Mouse (Mus musculus) midbrain, embryonic 11.5 days (tissue): ENCODE measurements around the gene Pkd1l2. TPM values are rescaled to one million over a fixed set of nuclear protein-coding genes. Genes with fewer than 3 reads are reported as not detected.
A peak's percentile ranks its signal among the peaks of the same experiment; 100 is the strongest.

Experiments used
- ATAC-seq: fragments of 200-750 bp; cut with Nextera tagmentation; 2 replicates; pipeline ENCODE4 v1.8.0; 2017; ENCODE audit warnings: moderate TSS enrichment, moderate library complexity; ENCODE audit not compliant: low FRiP score
- DNase-seq: peaks from one replicate; pipeline ENCODE4 v3.0.0; 2015; ENCODE audit warnings: low spot score; ENCODE audit errors: missing footprints
- H3K27ac ChIP-seq: fragments of 300-500 bp; sonication (generic); 2 replicates; pipeline ENCODE4 v1.5.1; 2014; ENCODE audit warnings: low read depth, low read length
- H3K27me3 ChIP-seq: fragments of 300-500 bp; sonication (generic); 2 replicates; pipeline ENCODE4 v1.6.1; 2014; ENCODE audit warnings: mild to moderate bottlenecking, low read length, moderate library complexity, mixed read lengths; ENCODE audit not compliant: control insufficient read depth, insufficient read depth
- H3K36me3 ChIP-seq: fragments of 300-500 bp; sonication (generic); 2 replicates; pipeline ENCODE4 v1.6.1; 2014; ENCODE audit warnings: mild to moderate bottlenecking, low read length, moderate library complexity, mixed read lengths; ENCODE audit not compliant: control insufficient read depth, insufficient read depth
- H3K4me1 ChIP-seq: fragments of 300-500 bp; sonication (generic); 2 replicates; pipeline ENCODE4 v1.6.1; 2014; ENCODE audit warnings: low read length; ENCODE audit not compliant: control insufficient read depth, insufficient read depth
- H3K4me2 ChIP-seq: fragments of 300-500 bp; sonication (generic); 2 replicates; pipeline ENCODE4 v1.6.1; 2014; ENCODE audit warnings: mild to moderate bottlenecking, moderate library complexity
- H3K4me3 ChIP-seq: fragments of 300-500 bp; sonication (generic); 2 replicates; pipeline ENCODE4 v1.5.1; 2014; ENCODE audit warnings: low read depth, low read length
- H3K9ac ChIP-seq: fragments of 300-500 bp; sonication (generic); 2 replicates; pipeline ENCODE4 v1.6.1; 2014; ENCODE audit warnings: low read length
- H3K9me3 ChIP-seq: fragments of 300-500 bp; sonication (generic); 2 replicates; pipeline ENCODE4 v1.6.1; 2016; ENCODE audit warnings: low read length; ENCODE audit not compliant: control insufficient read depth
- WGBS: fragments of 180-500 bp; shearing (Covaris S2); extraction: QIAGEN DNeasy Blood & Tissue Kit; methylation state at CpG from one replicate; pipeline ENCODE4 v1.1.7; 2014; 5-methylcytosine and 5-hydroxymethylcytosine counted together
- polyA plus RNA-seq: library from polyadenylated mRNA; unstranded; fragments of >200 nt; fragmentation: Nextera tagmentation; extraction: Ambion mirVana; gene quantifications from 2 replicates; pipeline ENCODE4 v1.2.1, GENCODE M21; 2014

Gene Pkd1l2
- polyA plus RNA-seq, 1 experiment from 2014 or later, result not detected

DNA sequence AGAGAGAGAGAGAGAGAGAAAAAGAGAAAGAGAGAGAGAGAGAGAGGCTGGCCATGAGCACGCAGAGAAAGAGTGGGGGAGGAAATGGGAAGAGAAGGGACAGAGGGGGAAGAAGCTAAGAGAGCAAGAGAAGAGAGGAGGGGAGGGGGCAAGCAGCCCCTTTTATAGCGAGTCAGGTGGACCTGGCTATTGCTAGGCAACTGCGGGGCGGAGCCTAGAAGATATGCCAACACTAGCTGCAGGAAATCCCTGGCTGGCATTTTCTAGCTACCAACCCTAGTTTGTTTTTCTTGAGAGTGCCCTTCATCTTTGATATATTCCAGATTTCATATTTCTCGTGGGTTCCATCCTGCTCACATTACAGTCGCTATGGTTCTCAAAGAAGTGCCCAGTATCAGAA, 32.8 kb upstream of the Pkd1l2 start:
- peak; percentile 76 for DNase-seq
- H3K4me2 ChIP-seq, result no peak overlapping the region

DNA sequence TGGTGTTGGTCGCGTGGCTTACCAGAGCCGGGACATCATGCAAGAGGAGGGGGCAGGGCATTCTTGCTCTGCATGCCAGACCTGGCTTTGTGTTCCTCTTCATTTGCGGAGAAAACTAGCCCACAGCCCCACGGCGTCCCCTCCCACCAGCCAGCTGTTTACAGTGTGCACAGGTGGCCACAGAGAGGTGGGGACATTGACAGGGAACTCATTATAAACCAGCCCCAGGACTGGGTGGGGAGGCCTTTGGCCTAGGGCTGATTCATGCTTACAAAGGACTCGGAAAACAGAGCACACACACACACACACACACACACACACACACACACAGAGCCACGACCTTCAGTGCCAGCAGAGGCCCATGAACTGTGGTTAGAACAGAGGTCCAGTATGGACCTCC, 30.0 kb upstream of the Pkd1l2 start:
- H3K27me3 ChIP-seq, result no peaks in the 10 kb centered on the region
- 79% methylated on average over 8 of the region's 8 CpGs for WGBS
- DNase-seq (no peak), ATAC-seq (no peak)
- H3K4me2 ChIP-seq, result no peak overlapping the region
- no peaks in the 10 kb centered on the region for H3K36me3 ChIP-seq
- H3K9ac ChIP-seq, result no peak overlapping the region
- no peaks in the 10 kb centered on the region for H3K9me3 ChIP-seq
- H3K27ac ChIP-seq, result no peak overlapping the region
- no peak overlapping the region for H3K4me3 ChIP-seq
- H3K4me1 ChIP-seq, result no peaks in the 10 kb centered on the region

More for the DNA sequence above, 32.8 kb upstream of the Pkd1l2 start:
- no peak overlapping the region for H3K4me3 ChIP-seq
- H3K4me1 ChIP-seq, result no peaks in the 10 kb centered on the region
- H3K36me3 ChIP-seq, result no peaks in the 10 kb centered on the region
- 50% methylated on average over 6 of the region's 6 CpGs for WGBS
- no peak overlapping the region for H3K9ac ChIP-seq
- no peaks in the 10 kb centered on the region for H3K9me3 ChIP-seq
- H3K27me3 ChIP-seq, result no peaks in the 10 kb centered on the region
- no peak overlapping the region for H3K27ac ChIP-seq
- no peak for ATAC-seq

DNA sequence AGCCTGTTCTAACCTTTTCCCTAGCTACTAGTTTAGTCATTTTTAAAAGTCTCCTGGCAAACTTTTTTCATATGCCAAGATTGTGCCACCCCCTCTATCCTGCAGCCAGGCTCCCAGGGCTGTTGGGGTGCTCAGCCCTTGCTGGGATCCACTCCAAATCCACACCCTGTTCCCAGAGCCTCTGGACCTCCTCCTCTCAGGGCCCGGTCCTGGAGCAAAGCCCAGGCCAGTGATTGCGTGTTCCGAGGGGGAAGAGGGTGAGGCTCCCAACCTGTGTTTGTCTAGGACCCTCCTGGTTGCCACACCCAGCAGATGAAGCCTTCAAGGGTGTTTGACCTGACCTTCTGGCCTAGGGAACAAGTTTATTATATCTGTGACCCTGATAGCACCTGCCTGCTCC, 29.4 kb upstream of the Pkd1l2 start:
- Histone ChIP-seq H3K4me2 (no peak overlapping the region), H3K4me3 (no peak overlapping the region), H3K27ac (no peak overlapping the region), H3K9me3 (no peaks in the 10 kb centered on the region), H3K36me3 (no peaks in the 10 kb centered on the region), H3K4me1 (no peaks in the 10 kb centered on the region), H3K9ac (no peak overlapping the region), H3K27me3 (no peaks in the 10 kb centered on the region)
- ATAC-seq, result no peak
- DNase-seq, result no peak
- WGBS, result 83% methylated on average over 3 of the region's 3 CpGs

DNA sequence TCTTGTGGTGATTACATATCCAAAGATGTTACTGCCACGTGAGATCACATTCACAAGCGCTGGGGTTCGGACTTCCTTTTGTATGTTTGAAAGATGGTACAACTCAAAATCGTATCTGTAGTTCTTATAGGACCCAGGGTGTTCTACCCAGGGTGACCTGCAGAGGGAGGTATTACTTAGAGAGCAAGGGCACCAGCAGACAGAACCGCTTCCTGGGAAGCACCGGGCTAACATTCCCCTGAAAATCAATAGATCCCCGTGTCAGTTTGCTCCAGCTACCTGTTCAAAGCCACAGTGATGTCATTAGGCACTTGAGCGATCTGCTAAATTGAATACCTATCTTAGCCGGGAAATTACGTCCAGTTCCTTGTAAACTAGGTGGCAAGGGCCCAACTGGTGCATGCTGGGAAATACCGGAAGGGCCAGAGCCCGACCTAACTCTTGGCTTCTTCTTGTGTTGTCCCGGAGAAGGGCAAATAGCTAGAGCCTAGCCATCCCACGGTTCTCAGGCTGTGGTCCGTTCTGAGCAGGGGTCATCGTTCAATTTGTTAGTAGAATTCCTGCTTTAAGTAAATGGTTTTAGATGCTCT, 27.6 kb upstream of the Pkd1l2 start:
- 56% methylated on average over 16 of the region's 16 CpGs for WGBS
- no peak for ATAC-seq
- no peaks in the 10 kb centered on the region for H3K4me1 ChIP-seq
- H3K4me2 ChIP-seq, result no peak overlapping the region
- no peaks in the 10 kb centered on the region for H3K27me3 ChIP-seq
- no peaks in the 10 kb centered on the region for H3K36me3 ChIP-seq
- DNase-seq, result peak; percentile 88
- no peak overlapping the region for H3K9ac ChIP-seq
- no peak overlapping the region for H3K4me3 ChIP-seq
- no peak overlapping the region for H3K27ac ChIP-seq
- H3K9me3 ChIP-seq, result no peaks in the 10 kb centered on the region

DNA sequence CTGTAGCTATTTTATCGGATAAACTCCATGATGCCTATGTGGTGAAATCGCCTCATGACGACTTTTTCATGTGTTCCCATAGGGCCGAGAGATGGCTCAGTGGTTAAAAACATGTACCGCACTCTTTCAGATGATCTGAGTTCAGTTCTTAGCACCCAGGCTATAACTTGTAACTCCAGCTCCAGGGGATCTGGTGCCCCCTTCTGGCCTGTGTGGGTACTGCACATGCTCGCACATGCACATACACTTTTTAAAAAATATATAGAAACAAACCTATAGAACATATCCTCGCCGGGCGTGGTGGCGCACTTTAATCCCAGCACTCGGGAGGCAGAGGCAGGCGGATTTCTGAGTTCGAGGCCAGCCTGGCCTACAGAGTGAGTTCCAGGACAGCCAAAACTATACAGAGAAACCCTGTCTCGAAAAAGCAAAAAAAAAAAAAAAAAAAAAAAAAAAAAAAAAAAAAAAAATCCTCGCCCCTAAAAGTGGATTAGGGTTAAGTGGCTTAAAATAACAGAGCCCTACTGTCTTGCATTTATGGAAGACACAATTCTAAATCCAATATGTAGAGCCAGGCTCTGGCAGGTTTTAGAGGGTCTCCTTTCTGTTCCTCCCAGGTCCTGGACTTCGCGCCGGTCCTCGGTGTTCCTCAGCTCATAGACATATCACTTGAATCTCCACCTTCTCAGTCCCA, 26.9 kb upstream of the Pkd1l2 start:
- H3K36me3 ChIP-seq, result no peaks in the 10 kb centered on the region
- no peak for DNase-seq
- no peaks in the 10 kb centered on the region for H3K4me1 ChIP-seq
- H3K27me3 ChIP-seq, result no peaks in the 10 kb centered on the region
- no peak overlapping the region for H3K27ac ChIP-seq
- no peak overlapping the region for H3K4me3 ChIP-seq
- no peak overlapping the region for H3K4me2 ChIP-seq
- 89% methylated on average over 19 of the region's 19 CpGs for WGBS
- H3K9ac ChIP-seq, result no peak overlapping the region
- ATAC-seq, result no peak
- H3K9me3 ChIP-seq, result no peaks in the 10 kb centered on the region

GRCm38 (mm10) chr8:117107533-117107932, 25.3 kb upstream of the Pkd1l2 start:
- no peak for ATAC-seq
- WGBS, result 15% methylated on average over 9 of the region's 9 CpGs
- Histone ChIP-seq H3K9ac (no peak overlapping the region), H3K27ac (no peak overlapping the region), H3K4me2 (no peak overlapping the region), H3K4me1 (no peaks in the 10 kb centered on the region), H3K36me3 (no peaks in the 10 kb centered on the region), H3K27me3 (no peaks in the 10 kb centered on the region), H3K9me3 (no peaks in the 10 kb centered on the region), H3K4me3 (no peak overlapping the region)
- peak; percentile 94 for DNase-seq

GRCm38 (mm10) chr8:117097564-117098191, 15.4 kb upstream of the Pkd1l2 start:
- no peak overlapping the region for H3K4me2 ChIP-seq
- H3K36me3 ChIP-seq, result no peaks in the 10 kb centered on the region
- WGBS, result 62% methylated on average over 11 of the region's 11 CpGs
- H3K9ac ChIP-seq, result no peak overlapping the region
- ATAC-seq, result no peak
- peak; percentile 86 for DNase-seq
- no peak overlapping the region for H3K4me3 ChIP-seq
- H3K27me3 ChIP-seq, result no peaks in the 10 kb centered on the region
- no peak overlapping the region for H3K27ac ChIP-seq
- H3K4me1 ChIP-seq, result peaks cover 3% of the 10 kb centered on the region; the same call in 1 of the 2 replicates
- H3K9me3 ChIP-seq, result peaks cover 3% of the 10 kb centered on the region; the same call in 1 of the 2 replicates

DNA sequence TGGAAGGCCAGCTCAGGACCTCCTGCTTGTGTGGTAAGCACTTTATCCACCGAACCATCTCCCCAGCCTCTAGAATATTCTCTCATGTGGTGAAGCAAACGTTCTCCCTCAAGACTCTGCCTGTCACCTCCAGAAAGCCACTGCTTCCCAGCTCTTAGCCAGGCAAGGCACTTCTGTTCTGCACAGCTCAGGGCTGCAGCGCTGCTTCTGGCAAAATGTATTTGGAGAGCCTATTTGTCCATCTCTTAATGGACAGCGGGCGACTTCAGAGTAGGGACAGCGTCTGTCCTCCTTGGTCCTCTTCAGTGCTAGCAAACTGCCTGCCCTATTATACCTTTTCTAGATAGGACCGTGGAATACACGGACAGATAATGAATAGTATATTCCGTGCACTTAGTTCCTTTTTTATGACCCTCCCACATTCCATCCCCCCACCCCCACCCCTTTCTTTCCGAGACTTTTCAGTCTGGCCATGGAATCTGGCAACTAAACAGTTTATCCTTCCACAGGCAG, 14.9 kb upstream of the Pkd1l2 start:
- no peak for ATAC-seq
- no peak overlapping the region for H3K9ac ChIP-seq
- H3K27me3 ChIP-seq, result no peaks in the 10 kb centered on the region
- H3K4me2 ChIP-seq, result no peak overlapping the region
- 81% methylated on average over 10 of the region's 10 CpGs for WGBS
- H3K9me3 ChIP-seq, result peaks cover 3% of the 10 kb centered on the region; the same call in 1 of the 2 replicates
- H3K27ac ChIP-seq, result no peak overlapping the region
- no peaks in the 10 kb centered on the region for H3K36me3 ChIP-seq
- H3K4me1 ChIP-seq, result peaks cover 3% of the 10 kb centered on the region; the same call in 1 of the 2 replicates
- DNase-seq, result no peak
- H3K4me3 ChIP-seq, result no peak overlapping the region

DNA sequence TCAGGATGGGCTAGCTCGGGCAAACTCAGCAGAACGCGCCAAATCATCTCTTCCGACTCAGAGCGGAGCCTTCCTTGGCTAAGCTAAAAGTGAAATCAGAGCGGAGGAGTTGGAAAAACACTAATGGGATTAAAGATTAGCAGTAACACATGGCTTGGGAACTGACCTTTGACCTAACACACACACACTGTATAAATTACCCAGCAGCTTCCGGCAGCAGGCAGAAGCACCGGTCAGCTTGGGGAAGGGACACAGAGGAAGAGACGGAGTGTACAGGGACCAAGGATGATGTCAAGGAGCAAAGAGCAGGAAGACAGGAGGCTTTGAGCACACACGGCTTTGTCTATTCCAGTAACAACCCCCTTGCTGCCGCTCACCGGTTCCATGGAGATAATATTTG, 13.4 kb upstream of the Pkd1l2 start, which contains the start of gene Bco1:
Gene Bco1 (plus strand): TSS at position 208 of the 400 bp plus-strand sequence.
- no peak within 1 kb of the TSS for H3K27ac ChIP-seq
- no peak within 1 kb of the TSS for H3K9ac ChIP-seq
- peaks cover 3% of the 10 kb centered on the region; the same call in 1 of the 2 replicates for H3K9me3 ChIP-seq
- peaks cover 3% of the 10 kb centered on the region; the same call in 1 of the 2 replicates for H3K4me1 ChIP-seq
- 54% methylated on average over 12 of the region's 12 CpGs for WGBS
- H3K4me2 ChIP-seq, result no peak within 1 kb of the TSS
- no peak within 1 kb of the TSS for H3K4me3 ChIP-seq
- peak; percentile 52; the same call in 1 of the 2 replicates for ATAC-seq
- no peaks in the 10 kb centered on the region for H3K27me3 ChIP-seq
- peak; percentile 88 for DNase-seq
- no peaks in the 10 kb centered on the region for H3K36me3 ChIP-seq
